Mouse (Mus musculus) neural tube, embryonic 11.5 days (tissue): ENCODE measurements around the gene Cyb5d1. TPM values are rescaled to one million over a fixed set of nuclear protein-coding genes. Genes with fewer than 3 reads are reported as not detected.
A peak's percentile ranks its signal among the peaks of the same experiment; 100 is the strongest.

Source experiments
- ATAC-seq: fragments of 200-750 bp; cut with Nextera tagmentation; 2 replicates; pipeline ENCODE4 v1.8.0; 2017; ENCODE audit warnings: moderate number of reproducible peaks, mild to moderate bottlenecking, moderate TSS enrichment, moderate library complexity; ENCODE audit not compliant: insufficient read depth, low FRiP score, low TSS enrichment
- DNase-seq: peaks from one replicate; pipeline ENCODE4 v3.0.0-alpha.2; 2015; ENCODE audit warnings: low spot score
- H3K27ac ChIP-seq: fragments of 300-500 bp; sonication (generic); 2 replicates; pipeline ENCODE4 v1.5.1; 2014; ENCODE audit warnings: low read depth, mild to moderate bottlenecking, low read length
- H3K27me3 ChIP-seq: fragments of 300-500 bp; sonication (generic); 2 replicates; pipeline ENCODE4 v1.6.1; 2014; ENCODE audit warnings: mild to moderate bottlenecking, low read length, mixed read lengths; ENCODE audit not compliant: control insufficient read depth, insufficient read depth
- H3K36me3 ChIP-seq: fragments of 300-500 bp; sonication (generic); 2 replicates; pipeline ENCODE4 v1.6.1; 2014; ENCODE audit warnings: mild to moderate bottlenecking, low read length, moderate library complexity, mixed read lengths; ENCODE audit not compliant: control insufficient read depth, insufficient read depth
- H3K4me1 ChIP-seq: fragments of 300-500 bp; sonication (generic); 2 replicates; pipeline ENCODE4 v1.6.1; 2014; ENCODE audit warnings: low read length, mixed read lengths; ENCODE audit not compliant: control insufficient read depth, insufficient read depth
- H3K4me2 ChIP-seq: fragments of 300-500 bp; sonication (generic); 2 replicates; pipeline ENCODE4 v1.6.1; 2014; ENCODE audit warnings: low read depth, mild to moderate bottlenecking, moderate library complexity
- H3K4me3 ChIP-seq: fragments of 300-500 bp; sonication (generic); 2 replicates; pipeline ENCODE4 v1.5.1; 2014; ENCODE audit warnings: low read depth, low read length
- H3K9ac ChIP-seq: fragments of 300-500 bp; sonication (generic); 2 replicates; pipeline ENCODE4 v1.6.1; 2014; ENCODE audit warnings: mild to moderate bottlenecking, low read length
- H3K9me3 ChIP-seq: fragments of 300-500 bp; sonication (generic); 2 replicates; pipeline ENCODE4 v1.6.1; 2016; ENCODE audit warnings: low read length; ENCODE audit not compliant: control insufficient read depth
- whole genome bisulfite sequencing: fragments of 180-500 bp; shearing (Covaris S2); extraction: QIAGEN DNeasy Blood & Tissue Kit; methylation state at CpG from one replicate; pipeline ENCODE4 v1.1.7; 2014; 5-methylcytosine and 5-hydroxymethylcytosine counted together
- polyA plus RNA-seq: library from polyadenylated mRNA; unstranded; fragments of >200 nt; fragmentation: Nextera tagmentation; extraction: Ambion mirVana; gene quantifications from 2 replicates; pipeline ENCODE4 v1.2.1, GENCODE M21; 2014

The Cyb5d1 gene
- polyA plus RNA-seq, 1 experiment from 2014 or later = 48.4 TPM

GRCm38 (mm10) chr11:69400083-69400850, 4.8 kb upstream of the Cyb5d1 start:
- WGBS = 73% methylated on average over 25 of the region's 25 CpGs
- no peak overlapping the region for H3K4me3 ChIP-seq
- DNase-seq = no peak

GRCm38 (mm10) chr11:69399201-69400082, 4.0 kb upstream of the Cyb5d1 start:
- Histone ChIP-seq H3K27me3 (0 out of 2 replicates have a peak, but pooled peaks cover 4% of the 10 kb centered on the region), H3K4me3 (no peak overlapping the region), H3K36me3 (peaks cover 32% of the 10 kb centered on the region), H3K27ac (no peak overlapping the region), H3K4me2 (peak overlapping the region; percentile 32), H3K9ac (peak overlapping the region; percentile 35), H3K4me1 (peaks cover 23% of the 10 kb centered on the region), H3K9me3 (no peaks in the 10 kb centered on the region)
- 15% methylated on average over 65 of the region's 66 CpGs for WGBS
- ATAC-seq (no peak), DNase-seq (no peak)

More at GRCm38 (mm10) chr11:69400083-69400850, 4.8 kb upstream of the Cyb5d1 start:
- Histone ChIP-seq H3K27me3 (0 out of 2 replicates have a peak, but pooled peaks cover 4% of the 10 kb centered on the region), H3K27ac (no peak overlapping the region), H3K9me3 (no peaks in the 10 kb centered on the region), H3K9ac (peak overlapping the region; percentile 35), H3K4me2 (peak overlapping the region; percentile 32; the same call in 1 of the 2 replicates), H3K4me1 (peaks cover 23% of the 10 kb centered on the region), H3K36me3 (peaks cover 37% of the 10 kb centered on the region)
- no peak for ATAC-seq

GRCm38 (mm10) chr11:69398486-69399200, 3.2 kb upstream of the Cyb5d1 start:
- Histone ChIP-seq H3K27me3 (0 out of 2 replicates have a peak, but pooled peaks cover 4% of the 10 kb centered on the region), H3K4me1 (peaks cover 23% of the 10 kb centered on the region), H3K9me3 (no peaks in the 10 kb centered on the region), H3K9ac (no peak overlapping the region), H3K36me3 (peaks cover 26% of the 10 kb centered on the region), H3K4me2 (peak overlapping the region; percentile 33; the same call in 1 of the 2 replicates), H3K4me3 (peak overlapping the region; percentile 18; the same call in 1 of the 2 replicates), H3K27ac (no peak overlapping the region)
- ATAC-seq (no peak), DNase-seq (no peak)
- 16% methylated on average over 21 of the region's 21 CpGs for WGBS

GRCm38 (mm10) chr11:69398059-69398458, 2.6 kb upstream of the Cyb5d1 start, which contains the start of gene Tmem88:
Gene Tmem88, minus strand, starts transcription at chr11:69398234.
- peaks cover 23% of the 10 kb centered on the region for H3K36me3 ChIP-seq
- 0 out of 2 replicates have a peak within 1 kb of the TSS, but pooled peaks have one; percentile 34 for H3K27ac ChIP-seq
- 7% methylated on average over 16 of the region's 16 CpGs for WGBS

GRCm38 (mm10) chr11:69397581-69398057, 2.2 kb upstream of the Cyb5d1 start:
- H3K36me3 ChIP-seq = peaks cover 23% of the 10 kb centered on the region
- DNase-seq (peak; percentile 52), ATAC-seq (no peak)
- peak overlapping the region; percentile 18 for H3K4me3 ChIP-seq
- H3K9me3 ChIP-seq = no peaks in the 10 kb centered on the region
- H3K27ac ChIP-seq = 0 out of 2 replicates have a peak overlapping the region, but pooled peaks have one; percentile 34
- H3K4me1 ChIP-seq = peaks cover 23% of the 10 kb centered on the region
- peak overlapping the region; percentile 33 for H3K4me2 ChIP-seq
- 8% methylated on average over 24 of the region's 24 CpGs for WGBS
- H3K9ac ChIP-seq = peak overlapping the region; percentile 42
- H3K27me3 ChIP-seq = 0 out of 2 replicates have a peak, but pooled peaks cover 4% of the 10 kb centered on the region

More at GRCm38 (mm10) chr11:69398059-69398458, 2.6 kb upstream of the Cyb5d1 start, which contains the start of gene Tmem88:
- ATAC-seq (no peak), DNase-seq (no peak)
- no peaks in the 10 kb centered on the region for H3K9me3 ChIP-seq
- peak within 1 kb of the TSS; percentile 42 for H3K9ac ChIP-seq
- peaks cover 23% of the 10 kb centered on the region for H3K4me1 ChIP-seq
- peak within 1 kb of the TSS; percentile 33 for H3K4me2 ChIP-seq
- H3K4me3 ChIP-seq = peak within 1 kb of the TSS; percentile 18
- H3K27me3 ChIP-seq = 0 out of 2 replicates have a peak, but pooled peaks cover 4% of the 10 kb centered on the region

GRCm38 (mm10) chr11:69396772-69397171, 1.3 kb upstream of the Cyb5d1 start:
- peak overlapping the region; percentile 63; the same call in 1 of the 2 replicates for H3K4me3 ChIP-seq
- H3K4me1 ChIP-seq = peaks cover 23% of the 10 kb centered on the region
- no peak overlapping the region for H3K9ac ChIP-seq
- DNase-seq (no peak), ATAC-seq (no peak)
- H3K27ac ChIP-seq = 0 out of 2 replicates have a peak overlapping the region, but pooled peaks have one; percentile 34
- 0 out of 2 replicates have a peak, but pooled peaks cover 4% of the 10 kb centered on the region for H3K27me3 ChIP-seq
- WGBS = 32% methylated on average over 11 of the region's 11 CpGs
- peak overlapping the region; percentile 78 for H3K4me2 ChIP-seq
- no peaks in the 10 kb centered on the region for H3K9me3 ChIP-seq
- H3K36me3 ChIP-seq = peaks cover 22% of the 10 kb centered on the region

GRCm38 (mm10) chr11:69395634-69396373, 373 bp upstream of the Cyb5d1 start:
- Histone ChIP-seq H3K9ac (peak overlapping the region; percentile 96), H3K4me2 (peak overlapping the region; percentile 78), H3K4me1 (peaks cover 23% of the 10 kb centered on the region), H3K27ac (peak overlapping the region; percentile 83), H3K4me3 (peak overlapping the region; percentile 63), H3K27me3 (0 out of 2 replicates have a peak, but pooled peaks cover 4% of the 10 kb centered on the region), H3K9me3 (no peaks in the 10 kb centered on the region), H3K36me3 (peaks cover 13% of the 10 kb centered on the region)
- ATAC-seq (peak; percentile 82), DNase-seq (peak; percentile 97)
- WGBS = under 1% methylated on average over 48 of the region's 48 CpGs
